Mouse (Mus musculus): ENCODE results near the gene Ska2.

Ska2 gene

GRCm38 (mm10) chr11:87108755-87109518 lies at the start of gene Ska2:
Gene Ska2 (plus strand): TSS chr11:87109234.
- DNase-seq (ENCODE audit: low read depth, low spot score) = peak; percentile 100

- DNase-seq (ENCODE audit: low read depth, low spot score) = no peak
Observed at GRCm38 (mm10) chr11:87060410-87060809, 48.6 kb upstream of the Ska2 start.

- DNase-seq (ENCODE audit: low read depth, low spot score) = no peak
Observed at GRCm38 (mm10) chr11:87062087-87062486, 46.9 kb upstream of the Ska2 start.

- no peak for DNase-seq (ENCODE audit: low read depth, low spot score)
Observed at GRCm38 (mm10) chr11:87073343-87073865, 35.6 kb upstream of the Ska2 start.

GRCm38 (mm10) chr11:87073866-87074440 lies 35.1 kb upstream of the Ska2 start, which contains the start of gene Gdpd1:
Gene Gdpd1 (minus strand): TSS chr11:87074062.
- no peak for DNase-seq (ENCODE audit: low read depth, low spot score)

- no peak for DNase-seq (ENCODE audit: low read depth, low spot score)
Observed at GRCm38 (mm10) chr11:87083712-87084111, 25.3 kb upstream of the Ska2 start.

GRCm38 (mm10) chr11:87085461-87085860 lies 23.6 kb upstream of the Ska2 start:
- no peak for DNase-seq (ENCODE audit: low read depth, low spot score)

- peak; percentile 90 for DNase-seq (ENCODE audit: low read depth, low spot score)
Observed at GRCm38 (mm10) chr11:87086290-87086984, 22.6 kb upstream of the Ska2 start, which contains the start of gene Smg8. Gene Smg8 (minus strand): TSS chr11:87086774.

- peak; percentile 33 for DNase-seq (ENCODE audit: low read depth, low spot score)
Observed at GRCm38 (mm10) chr11:87087142-87087541, 21.9 kb upstream of the Ska2 start.

- no peak for DNase-seq (ENCODE audit: low read depth, low spot score)
Observed at GRCm38 (mm10) chr11:87108409-87108754, 652 bp upstream of the Ska2 start, which contains the start of gene Prr11. Gene Prr11 (minus strand): TSS chr11:87108708.

GRCm38 (mm10) chr11:87109519-87110171 lies 611 bp downstream of the Ska2 start:
- DNase-seq (ENCODE audit: low read depth, low spot score) = no peak

- DNase-seq (ENCODE audit: low read depth, low spot score) = no peak
Observed at GRCm38 (mm10) chr11:87110172-87110909, 1.3 kb downstream of the Ska2 start.

GRCm38 (mm10) chr11:87121864-87122263 lies 12.8 kb downstream of the Ska2 start:
- no peak for DNase-seq (ENCODE audit: low read depth, low spot score)

- DNase-seq (ENCODE audit: low read depth, low spot score) = peak; percentile 13
Observed at GRCm38 (mm10) chr11:87125562-87125961, 16.5 kb downstream of the Ska2 start.

GRCm38 (mm10) chr11:87126281-87126823 lies 17.3 kb downstream of the Ska2 start:
- DNase-seq (ENCODE audit: low read depth, low spot score) = no peak

GRCm38 (mm10) chr11:87126824-87127816 lies 18.1 kb downstream of the Ska2 start, which contains the start of gene Trim37:
Gene Trim37 (plus strand): TSS chr11:87127077.
- DNase-seq (ENCODE audit: low read depth, low spot score) = peak; percentile 92

GRCm38 (mm10) chr11:87136233-87136632 lies 27.2 kb downstream of the Ska2 start:
- DNase-seq (ENCODE audit: low read depth, low spot score) = no peak

- DNase-seq (ENCODE audit: low read depth, low spot score) = no peak
Observed at GRCm38 (mm10) chr11:87158012-87158411, 49.0 kb downstream of the Ska2 start.

GRCm38 (mm10) chr11:87162687-87163086 lies 53.7 kb downstream of the Ska2 start:
- no peak for DNase-seq (ENCODE audit: low read depth, low spot score)

Measured in A20 (cell line).